Mouse (Mus musculus) midbrain, embryonic 12.5 days (tissue): Measurements from ENCODE around the gene Rpp14. TPM values are rescaled to one million over a fixed set of nuclear protein-coding genes. Genes with fewer than 3 reads are reported as not detected.

Experiments used
- ATAC-seq: fragments of 200-750 bp; cut with Nextera tagmentation; 2 replicates; pipeline ENCODE4 v1.8.0; 2017; ENCODE audit warnings: low read depth, moderate TSS enrichment, moderate library complexity; ENCODE audit not compliant: low FRiP score
- H3K27ac ChIP-seq: fragments of 300-500 bp; sonication (generic); replicated peaks from 2 replicates; pipeline ENCODE4 v1.5.1; 2016; ENCODE audit warnings: mild to moderate bottlenecking
- H3K27me3 ChIP-seq: fragments of 300-500 bp; sonication (generic); 2 replicates; pipeline ENCODE4 v1.6.1; 2016; ENCODE audit warnings: mild to moderate bottlenecking
- H3K36me3 ChIP-seq: fragments of 300-500 bp; sonication (generic); 2 replicates; pipeline ENCODE4 v1.6.1; 2016
- H3K4me1 ChIP-seq: fragments of 300-500 bp; sonication (generic); 2 replicates; pipeline ENCODE4 v1.6.1; 2016
- H3K4me2 ChIP-seq: fragments of 300-500 bp; sonication (generic); replicated peaks from 2 replicates; pipeline ENCODE4 v1.6.1; 2016; ENCODE audit warnings: mild to moderate bottlenecking, moderate library complexity
- H3K4me3 ChIP-seq: fragments of 300-500 bp; sonication (generic); 2 replicates; pipeline ENCODE4 v1.5.1; 2016; ENCODE audit warnings: mild to moderate bottlenecking
- H3K9ac ChIP-seq: fragments of 300-500 bp; sonication (generic); replicated peaks from 2 replicates; pipeline ENCODE4 v1.6.1; 2016; ENCODE audit warnings: mild to moderate bottlenecking, moderate library complexity
- H3K9me3 ChIP-seq: fragments of 300-500 bp; sonication (generic); 2 replicates; pipeline ENCODE4 v1.6.1; 2016; ENCODE audit warnings: mild to moderate bottlenecking
- WGBS: fragments of 180-500 bp; shearing (Covaris S2); methylation state at CpG from one replicate; pipeline ENCODE4 v1.1.7; 2016; 5-methylcytosine and 5-hydroxymethylcytosine counted together
- polyA plus RNA-seq: library from polyadenylated mRNA; unstranded; fragments of >200 nt; fragmentation: Nextera tagmentation; extraction: Ambion mirVana; gene quantifications from 2 replicates; pipeline ENCODE4 v1.2.1, GENCODE M21; 2016

The Rpp14 gene
- polyA plus RNA-seq: 44.4 and 44.9 TPM in 2 replicates

DNA sequence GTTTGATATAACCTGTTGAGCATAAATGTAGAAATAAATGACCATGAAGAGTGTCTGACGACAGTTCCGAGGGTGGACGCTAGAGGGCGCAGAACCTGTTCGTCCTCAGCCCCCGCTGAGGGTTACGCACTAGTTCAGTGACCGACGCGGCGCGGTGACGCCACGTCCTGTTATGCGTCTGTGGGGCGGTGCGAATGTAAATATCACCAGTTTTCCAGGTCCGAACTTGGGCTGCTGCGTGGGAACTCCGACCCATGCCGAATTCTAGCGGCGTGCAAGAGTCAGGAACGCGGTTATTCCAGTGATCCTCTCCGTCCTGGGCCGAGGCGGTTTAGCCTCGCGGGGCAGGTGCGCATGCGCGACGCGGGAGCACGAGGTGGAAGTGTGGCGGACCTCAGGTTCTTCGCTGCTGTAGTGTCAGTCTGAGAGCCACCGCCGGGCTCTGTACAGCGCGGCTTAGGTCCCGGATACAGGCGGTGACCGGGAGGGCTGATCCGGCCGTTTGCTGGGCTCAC, at the start of gene Rpp14:
Rpp14 (plus strand) TSS at position 203 of the 515 bp plus-strand sequence.
- H3K27me3 ChIP-seq: no peaks in the 10 kb centered on the region
- peaks cover 12% of the 10 kb centered on the region for H3K4me1 ChIP-seq
- peak within 1 kb of the TSS; percentile 84 for H3K4me2 ChIP-seq
- no peaks in the 10 kb centered on the region for H3K9me3 ChIP-seq
- peak within 1 kb of the TSS; percentile 68 for H3K9ac ChIP-seq
- H3K4me3 ChIP-seq: peak within 1 kb of the TSS; percentile 70
- peak; percentile 98 for ATAC-seq
- peaks cover 17% of the 10 kb centered on the region for H3K36me3 ChIP-seq
- H3K27ac ChIP-seq: peak within 1 kb of the TSS; percentile 88
- WGBS: under 1% methylated on average over 47 of the region's 47 CpGs

GRCm38 (mm10) chr14:8030535-8030934, 49.6 kb upstream of the Rpp14 start:
- Histone ChIP-seq H3K27ac (no peak overlapping the region), H3K9ac (no peak overlapping the region), H3K4me2 (no peak overlapping the region), H3K4me1 (peaks cover 7% of the 10 kb centered on the region; the same call in 1 of the 2 replicates), H3K27me3 (no peaks in the 10 kb centered on the region), H3K36me3 (no peaks in the 10 kb centered on the region), H3K9me3 (no peaks in the 10 kb centered on the region), H3K4me3 (no peak overlapping the region)
- 59% methylated on average over 4 of the region's 4 CpGs for WGBS
- no peak for ATAC-seq

DNA sequence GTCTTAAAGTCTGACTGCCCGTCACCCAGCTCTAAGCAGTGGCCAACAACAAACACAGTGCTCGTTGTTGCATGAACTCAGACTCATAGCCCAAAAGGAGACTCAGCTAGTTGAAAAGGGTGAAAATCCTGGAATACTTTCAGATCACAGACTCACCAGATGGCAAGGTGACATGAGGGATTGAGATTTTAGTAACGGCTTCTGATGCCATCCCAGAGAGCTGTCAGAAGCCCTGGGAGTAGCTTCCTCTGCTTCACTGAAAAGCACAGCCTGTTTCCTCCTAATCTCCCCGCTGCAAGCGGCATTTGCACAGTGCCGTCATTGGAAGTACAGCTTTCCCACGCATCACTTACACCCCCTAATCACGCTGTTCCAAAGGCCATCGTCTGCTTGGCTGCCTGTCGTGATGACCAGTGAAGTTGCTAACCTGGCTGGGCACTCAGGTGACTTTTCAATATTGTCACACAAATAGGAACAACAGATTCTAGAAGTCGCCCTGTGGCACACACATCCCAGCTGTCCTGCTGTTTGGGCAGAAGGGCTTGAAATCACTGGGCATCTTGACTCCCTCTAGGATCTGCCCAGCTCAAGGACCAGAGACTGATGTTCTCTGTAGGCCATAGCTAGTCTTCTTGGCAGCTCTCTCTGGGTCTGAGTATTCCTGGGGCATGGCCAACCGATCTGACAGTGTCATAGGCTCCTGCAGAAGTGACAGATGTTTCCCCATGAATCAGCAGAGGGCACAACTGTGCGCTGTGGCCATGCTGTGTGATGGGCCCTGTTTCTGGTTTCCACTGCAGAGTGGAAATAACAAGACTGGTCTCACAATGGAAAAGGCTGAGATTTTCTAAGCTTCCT, 47.9 kb upstream of the Rpp14 start:
- Histone ChIP-seq H3K9ac (no peak overlapping the region), H3K36me3 (no peaks in the 10 kb centered on the region), H3K4me3 (no peak overlapping the region), H3K4me1 (peaks cover 7% of the 10 kb centered on the region; the same call in 1 of the 2 replicates), H3K27ac (no peak overlapping the region), H3K9me3 (no peaks in the 10 kb centered on the region), H3K4me2 (no peak overlapping the region), H3K27me3 (no peaks in the 10 kb centered on the region)
- WGBS: 43% methylated on average over 13 of the region's 13 CpGs
- ATAC-seq: no peak

- Histone ChIP-seq H3K27ac (no peak overlapping the region), H3K4me2 (no peak overlapping the region), H3K36me3 (no peaks in the 10 kb centered on the region), H3K9ac (no peak overlapping the region), H3K27me3 (no peaks in the 10 kb centered on the region), H3K9me3 (no peaks in the 10 kb centered on the region), H3K4me3 (no peak overlapping the region), H3K4me1 (peaks cover 7% of the 10 kb centered on the region; the same call in 1 of the 2 replicates)
- ATAC-seq: no peak
- WGBS: 68% methylated on average over 5 of the region's 5 CpGs
These were observed 45.6 kb upstream of the Rpp14 start for GRCm38 (mm10) chr14:8034561-8034960.

GRCm38 (mm10) chr14:8035951-8036350, 44.2 kb upstream of the Rpp14 start:
- peaks cover 7% of the 10 kb centered on the region; the same call in 1 of the 2 replicates for H3K4me1 ChIP-seq
- no peak overlapping the region for H3K27ac ChIP-seq
- ATAC-seq: no peak
- no peaks in the 10 kb centered on the region for H3K36me3 ChIP-seq
- H3K4me2 ChIP-seq: no peak overlapping the region
- no peak overlapping the region for H3K9ac ChIP-seq
- no peaks in the 10 kb centered on the region for H3K27me3 ChIP-seq
- no peaks in the 10 kb centered on the region for H3K9me3 ChIP-seq
- no peak overlapping the region for H3K4me3 ChIP-seq
- 89% methylated on average over 6 of the region's 6 CpGs for WGBS

DNA sequence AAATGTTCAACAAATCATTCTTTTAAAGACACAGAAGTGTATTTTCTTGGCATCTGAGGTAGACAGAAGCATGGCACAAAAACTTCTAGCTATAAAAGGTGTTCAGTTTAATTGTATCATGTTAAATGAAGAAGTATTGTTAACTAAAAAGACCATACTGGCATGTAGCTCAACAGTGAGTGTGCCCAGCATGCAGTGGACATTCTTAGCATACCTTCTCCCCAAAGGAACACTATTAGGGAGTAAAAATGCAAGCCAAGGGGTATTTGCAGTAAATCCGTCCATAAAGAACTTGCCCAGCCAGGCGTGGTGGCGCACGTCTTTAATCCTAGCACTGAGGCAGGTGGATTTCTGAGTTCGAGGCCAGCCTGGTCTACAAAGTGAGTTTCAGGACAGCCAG, 43.8 kb upstream of the Rpp14 start:
- Histone ChIP-seq H3K9me3 (no peaks in the 10 kb centered on the region), H3K27me3 (no peaks in the 10 kb centered on the region), H3K36me3 (no peaks in the 10 kb centered on the region), H3K4me2 (no peak overlapping the region), H3K9ac (no peak overlapping the region), H3K4me1 (peaks cover 7% of the 10 kb centered on the region; the same call in 1 of the 2 replicates), H3K4me3 (no peak overlapping the region), H3K27ac (no peak overlapping the region)
- 67% methylated on average over 5 of the region's 5 CpGs for WGBS
- no peak for ATAC-seq

DNA sequence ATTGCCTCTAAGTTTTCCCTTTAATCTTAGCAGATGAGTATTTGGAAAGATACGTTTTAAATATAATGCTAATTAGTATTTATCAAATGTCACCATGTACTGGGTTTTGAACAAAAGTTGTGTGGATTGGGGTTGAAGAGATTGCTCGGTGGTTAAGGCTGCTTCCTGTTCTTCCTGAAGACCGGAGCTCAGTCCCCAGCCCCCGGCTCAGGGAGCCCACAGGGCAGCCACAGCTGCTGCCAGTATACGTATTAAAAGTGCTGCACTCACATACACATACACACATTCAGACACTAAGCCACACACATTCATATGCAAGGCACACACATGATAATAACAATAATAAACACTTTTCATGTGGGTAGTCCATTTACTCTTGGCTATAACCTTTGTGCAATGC, 42.0 kb upstream of the Rpp14 start:
- 78% methylated on average over 5 of the region's 5 CpGs for WGBS
- Histone ChIP-seq H3K36me3 (no peaks in the 10 kb centered on the region), H3K4me1 (no peaks in the 10 kb centered on the region), H3K4me3 (no peak overlapping the region), H3K4me2 (no peak overlapping the region), H3K9me3 (no peaks in the 10 kb centered on the region), H3K9ac (no peak overlapping the region), H3K27ac (no peak overlapping the region), H3K27me3 (no peaks in the 10 kb centered on the region)
- no peak for ATAC-seq

- H3K9ac ChIP-seq: no peak overlapping the region
- no peak overlapping the region for H3K27ac ChIP-seq
- no peaks in the 10 kb centered on the region for H3K36me3 ChIP-seq
- H3K9me3 ChIP-seq: no peaks in the 10 kb centered on the region
- H3K4me3 ChIP-seq: no peak overlapping the region
- H3K4me2 ChIP-seq: no peak overlapping the region
- no peak for ATAC-seq
- 84% methylated on average over 7 of the region's 7 CpGs for WGBS
- no peaks in the 10 kb centered on the region for H3K27me3 ChIP-seq
- no peaks in the 10 kb centered on the region for H3K4me1 ChIP-seq
These were observed 41.2 kb upstream of the Rpp14 start for GRCm38 (mm10) chr14:8038791-8039448.

DNA sequence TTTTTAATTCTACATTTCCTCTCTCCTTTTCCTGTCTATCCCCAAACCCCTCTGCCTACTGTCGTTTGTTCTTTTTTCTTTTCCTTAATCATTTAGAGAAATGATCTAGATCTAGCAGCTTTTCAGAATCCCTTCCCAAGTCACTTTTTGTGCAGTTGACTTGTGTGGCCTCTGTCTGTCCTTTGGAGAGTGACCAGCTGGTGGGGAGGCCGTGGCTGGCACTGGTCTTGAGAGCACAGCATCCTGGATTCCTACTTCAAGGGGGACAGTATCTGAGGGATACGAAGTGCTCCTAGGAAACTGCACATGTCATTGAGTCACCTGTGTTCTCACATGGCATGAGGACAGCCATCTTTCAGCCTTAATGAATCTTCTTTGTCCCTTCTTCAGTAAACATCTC, 40.0 kb upstream of the Rpp14 start:
- no peak overlapping the region for H3K27ac ChIP-seq
- WGBS: 88% methylated on average over 3 of the region's 3 CpGs
- H3K4me3 ChIP-seq: no peak overlapping the region
- no peaks in the 10 kb centered on the region for H3K4me1 ChIP-seq
- ATAC-seq: no peak
- H3K36me3 ChIP-seq: no peaks in the 10 kb centered on the region
- no peaks in the 10 kb centered on the region for H3K9me3 ChIP-seq
- no peak overlapping the region for H3K9ac ChIP-seq
- H3K4me2 ChIP-seq: no peak overlapping the region
- H3K27me3 ChIP-seq: no peaks in the 10 kb centered on the region

- no peak for ATAC-seq
- no peaks in the 10 kb centered on the region for H3K36me3 ChIP-seq
- WGBS: 86% methylated on average over 12 of the region's 12 CpGs
These were observed 39.1 kb upstream of the Rpp14 start for GRCm38 (mm10) chr14:8040911-8041678.

GRCm38 (mm10) chr14:8042120-8042519, 38.0 kb upstream of the Rpp14 start:
- Histone ChIP-seq H3K9ac (no peak overlapping the region), H3K36me3 (0 out of 2 replicates have a peak, but pooled peaks cover 1% of the 10 kb centered on the region), H3K9me3 (no peaks in the 10 kb centered on the region), H3K4me1 (no peaks in the 10 kb centered on the region), H3K27ac (no peak overlapping the region), H3K4me2 (no peak overlapping the region), H3K4me3 (no peak overlapping the region), H3K27me3 (no peaks in the 10 kb centered on the region)
- no peak for ATAC-seq
- 91% methylated on average over 2 of the region's 2 CpGs for WGBS

More at GRCm38 (mm10) chr14:8040911-8041678, 39.1 kb upstream of the Rpp14 start:
- Histone ChIP-seq H3K27ac (no peak overlapping the region), H3K4me2 (no peak overlapping the region), H3K4me3 (no peak overlapping the region), H3K27me3 (no peaks in the 10 kb centered on the region), H3K9me3 (no peaks in the 10 kb centered on the region), H3K9ac (no peak overlapping the region), H3K4me1 (no peaks in the 10 kb centered on the region)
